Mouse (Mus musculus): Measurements from ENCODE around the gene Gm5565.

DNA sequence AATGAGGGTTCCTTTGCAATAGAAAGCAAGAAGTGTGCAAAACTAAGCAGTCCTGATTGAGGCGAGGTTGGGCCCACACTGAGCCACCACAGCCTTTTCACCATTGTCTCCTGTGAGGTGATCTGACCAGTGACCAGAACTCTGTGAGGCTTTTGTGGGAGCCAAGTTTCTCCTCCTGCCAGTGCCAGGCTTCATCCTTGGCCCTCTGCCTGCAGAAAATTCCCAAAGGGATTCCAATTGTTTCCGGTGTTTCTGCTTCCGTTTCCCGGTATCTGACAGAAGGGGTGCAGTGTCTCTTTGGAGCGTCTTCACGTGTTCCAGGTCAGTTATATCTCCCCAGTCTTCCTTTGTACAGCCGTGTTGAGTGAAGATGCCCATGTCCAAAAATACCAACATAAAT is 28.4 kb upstream of the Gm5565 start:
- TF ChIP-seq CTCF (IDR thresholded peaks at IDR 0.05; ENCODE audit: low read depth, low read length) (no peak), POLR2A (IDR thresholded peaks at IDR 0.05; ENCODE audit: extremely low read depth, insufficient read depth, low read length) (no peak)
